Mouse (Mus musculus) megakaryocyte, adult 5-6 weeks (primary cell): ENCODE results near the gene Psg17. TPM values are rescaled to one million over a fixed set of nuclear protein-coding genes. Genes with fewer than 3 reads are reported as not detected.
"Not testable (repeated sequence)": the region's sequence is repeated elsewhere in the genome, so short reads cannot be mapped to it uniquely, and the experiment has no call there.

ENCODE experiments used
- ATAC-seq: 2 replicates; pipeline ENCODE4 v1.8.0; 2016; ENCODE audit warnings: mild to moderate bottlenecking, inconsistent platforms; ENCODE audit not compliant: poor library complexity, severe bottlenecking
- total RNA-seq, 2 experiments: library from RNA; stranded (forward) in 1 of 2; stranded (reverse) in 1 of 2; fragments of 153-499, 151-499 nt in 1 of 2; fragments of 221-1000, 200-1000 nt in 1 of 2; gene quantifications; 2 replicates each; pipeline versions ENCODE4 v1.2.3 to v1.2.4; 2015 to 2017

Gene Psg17
- not detected in 2 replicates for total RNA-seq (2015)
- total RNA-seq (2017), result not detected in 2 replicates

DNA sequence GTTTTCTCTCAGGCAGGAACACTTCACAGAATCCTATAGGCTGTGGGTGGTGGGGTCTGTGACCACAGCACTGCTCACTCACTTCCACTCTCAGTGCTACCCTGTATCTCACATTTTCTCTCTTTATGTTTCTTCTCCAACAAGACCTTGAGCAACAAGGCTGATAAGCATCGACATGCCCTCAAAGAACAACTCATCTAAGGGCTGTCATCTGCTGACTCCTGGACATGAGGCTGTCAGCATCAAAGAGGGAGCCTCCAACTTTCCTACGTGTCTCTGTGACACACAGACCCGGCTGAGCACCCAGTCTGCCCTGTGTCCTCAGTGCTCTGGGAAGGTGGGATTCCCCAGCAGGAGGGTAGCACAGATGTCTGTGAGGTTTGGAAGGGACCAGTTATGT, at the start of gene Psg17:
Gene Psg17 (minus strand): TSS at position 101 of the 400 bp plus-strand sequence.
- ATAC-seq, result no peak

DNA sequence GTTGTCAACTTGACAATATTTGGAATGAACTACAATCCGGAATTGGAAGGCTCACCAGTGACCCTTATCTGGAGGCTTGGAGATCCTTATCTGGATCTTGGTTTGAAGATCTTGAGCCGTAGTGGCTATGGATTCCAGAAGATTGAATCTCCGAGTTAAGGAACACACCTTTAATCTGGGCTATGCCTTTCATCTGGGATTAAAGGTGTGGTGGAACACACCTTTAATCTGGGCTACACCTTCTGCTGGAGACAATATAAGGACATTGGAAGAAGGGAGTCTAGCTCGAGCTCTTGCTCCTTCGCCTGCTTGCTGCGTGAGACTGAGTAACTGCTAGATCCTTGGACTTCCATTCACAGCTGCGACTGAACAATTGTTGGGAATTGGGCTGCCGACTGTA, 49.6 kb upstream of the Psg17 start, which contains the start of gene Pglyrp1:
Gene Pglyrp1 (plus strand): TSS at position 301 of the 400 bp plus-strand sequence.
- not testable (repeated sequence) for ATAC-seq

- ATAC-seq, result no peak
Observed at GRCm38 (mm10) chr7:18868491-18868890, 47.1 kb upstream of the Psg17 start.

GRCm38 (mm10) chr7:18862801-18863200, 41.4 kb upstream of the Psg17 start:
- ATAC-seq, result no peak

GRCm38 (mm10) chr7:18858310-18858916, 37.0 kb upstream of the Psg17 start:
- no peak for ATAC-seq

- no peak for ATAC-seq
Observed at GRCm38 (mm10) chr7:18848395-18848794, 27.0 kb upstream of the Psg17 start.

- no peak for ATAC-seq
Observed at GRCm38 (mm10) chr7:18844811-18845210, 23.4 kb upstream of the Psg17 start.

GRCm38 (mm10) chr7:18841174-18841567, 19.8 kb upstream of the Psg17 start:
- no peak for ATAC-seq

DNA sequence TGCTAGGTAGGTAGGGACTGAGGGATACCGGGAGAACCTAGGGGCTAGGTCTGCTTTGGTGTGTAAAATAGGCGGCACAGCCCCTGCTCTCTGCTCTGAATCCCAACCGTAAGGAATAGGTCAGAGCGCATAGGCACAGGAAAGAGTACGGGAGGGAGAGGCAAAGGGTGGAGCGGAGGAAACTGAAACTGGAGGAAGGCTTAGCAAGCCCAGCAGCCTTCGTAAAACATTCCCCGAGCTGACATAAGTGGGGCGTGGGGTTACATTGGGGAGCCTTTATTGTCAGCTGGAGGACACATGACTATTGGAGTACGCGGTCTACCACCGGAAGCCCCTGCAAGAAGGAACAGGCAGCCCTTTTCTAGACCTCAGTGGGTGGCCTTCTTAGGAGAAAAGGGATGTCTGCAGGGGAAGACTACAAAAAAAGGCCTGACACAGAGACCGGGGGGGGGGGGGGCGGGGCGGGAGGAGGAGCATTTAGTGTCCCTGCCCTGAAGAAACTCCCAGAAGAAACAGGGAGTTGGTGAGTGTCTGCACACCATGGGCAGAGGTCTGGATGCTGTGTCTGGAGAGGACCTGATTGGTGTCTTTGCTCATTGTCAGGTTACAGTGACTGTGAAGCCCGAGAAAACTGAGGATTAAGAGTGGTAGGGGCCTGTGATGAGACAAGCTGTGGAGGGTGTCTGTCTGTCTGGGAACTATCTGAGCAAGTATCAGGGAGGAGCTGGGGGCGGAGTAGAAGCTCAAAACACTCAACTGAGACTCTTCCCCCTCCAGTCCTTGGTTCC, 19.2 kb upstream of the Psg17 start:
- ATAC-seq, result peak; percentile 79

- no peak for ATAC-seq
Observed at GRCm38 (mm10) chr7:18839865-18840264, 18.5 kb upstream of the Psg17 start, which contains the start of gene Mill2. Gene Mill2 (plus strand): TSS chr7:18839966.

GRCm38 (mm10) chr7:18832298-18832697, 10.9 kb upstream of the Psg17 start:
- no peak for ATAC-seq

GRCm38 (mm10) chr7:18829545-18829944, 8.1 kb upstream of the Psg17 start:
- no peak for ATAC-seq

GRCm38 (mm10) chr7:18828592-18828991, 7.2 kb upstream of the Psg17 start:
- peak; percentile 43; the same call in 1 of the 2 replicates for ATAC-seq

- no peak for ATAC-seq
Observed at GRCm38 (mm10) chr7:18827792-18828546, 6.6 kb upstream of the Psg17 start.

DNA sequence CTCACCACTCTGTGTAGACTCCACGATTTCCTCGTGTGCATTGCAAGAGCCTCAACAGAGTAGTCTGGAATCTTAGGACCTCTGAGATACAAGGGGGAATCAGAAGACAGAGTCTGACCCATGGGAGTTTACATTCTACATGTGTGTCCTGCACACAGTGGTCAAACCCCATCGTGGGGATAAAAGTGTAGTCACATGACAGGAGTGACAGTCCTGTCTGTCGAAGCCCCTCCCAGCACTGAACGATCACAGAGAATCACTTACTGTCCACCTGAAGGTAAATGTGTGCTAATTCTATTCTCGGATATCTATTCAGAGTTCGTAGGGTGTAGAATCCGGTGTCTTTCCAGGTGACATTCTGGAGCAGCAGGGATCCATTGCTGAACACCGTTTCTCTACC, 3.1 kb downstream of the Psg17 start:
- no peak for ATAC-seq

GRCm38 (mm10) chr7:18803526-18803925, 17.9 kb downstream of the Psg17 start:
- no peak for ATAC-seq

- ATAC-seq, result no peak
Observed at GRCm38 (mm10) chr7:18799129-18799528, 22.3 kb downstream of the Psg17 start.

GRCm38 (mm10) chr7:18798420-18798819, 23.0 kb downstream of the Psg17 start, which contains the start of gene Psg19:
Gene Psg19 (minus strand): TSS chr7:18798520.
- no peak for ATAC-seq

- not testable (repeated sequence) for ATAC-seq
Observed at GRCm38 (mm10) chr7:18790671-18791070, 30.7 kb downstream of the Psg17 start.

DNA sequence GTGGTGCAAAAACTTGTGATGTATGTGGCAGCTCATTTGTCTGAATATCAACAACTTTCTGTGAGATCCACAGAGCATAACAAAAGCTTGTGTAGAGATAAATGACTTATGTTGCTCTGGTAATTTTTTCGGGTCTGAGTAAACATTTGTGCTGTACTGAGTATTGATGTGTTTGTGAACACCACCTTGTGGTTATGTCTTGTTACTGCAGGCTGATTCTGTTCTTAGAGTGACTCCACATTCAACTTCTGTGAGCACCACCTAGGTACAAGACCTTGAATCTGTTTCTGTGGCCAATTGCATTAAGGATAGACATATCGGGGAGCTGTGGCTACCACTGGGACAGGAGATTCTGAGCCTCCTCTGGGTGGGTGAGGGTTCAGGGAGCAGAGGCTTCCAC, 40.1 kb downstream of the Psg17 start:
- not testable (repeated sequence) for ATAC-seq

- no peak for ATAC-seq
Observed at GRCm38 (mm10) chr7:18779337-18779781, 42.0 kb downstream of the Psg17 start.
